Mouse (Mus musculus): ENCODE data around the gene Wdfy2. TPM values are rescaled to one million over a fixed set of nuclear protein-coding genes. Genes with fewer than 3 reads are reported as not detected.

Gene Wdfy2
- polyA plus RNA-seq, 1 experiment from 2014 or later = 7.3 TPM

DNA sequence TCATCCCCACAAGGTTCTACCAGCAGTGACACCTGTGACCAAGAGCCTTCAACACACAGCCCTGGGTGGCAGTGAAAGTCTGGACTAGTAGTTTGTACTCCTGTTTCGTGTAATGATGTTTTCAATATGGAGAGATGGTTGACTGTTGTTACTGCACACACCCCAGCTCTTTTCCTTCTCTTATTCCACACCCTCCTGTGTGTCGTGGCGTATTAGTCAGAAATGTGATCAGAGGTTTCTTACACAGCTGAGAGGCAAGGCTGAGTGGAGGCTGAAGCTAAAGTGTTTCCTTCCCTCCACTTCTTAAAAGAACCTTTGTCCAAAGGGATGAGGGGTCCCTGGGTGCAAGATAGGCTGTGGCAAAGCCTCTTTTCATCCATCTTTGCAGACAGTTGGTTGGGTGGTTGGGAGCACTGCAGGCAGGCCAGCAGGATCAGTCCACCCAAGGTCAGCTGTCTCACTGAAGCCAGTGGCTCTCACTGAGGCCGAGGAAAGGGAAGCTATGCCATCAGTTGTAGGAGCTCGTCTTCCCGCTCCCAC, 77.7 kb downstream of the Wdfy2 start:
- no peaks in the 10 kb centered on the region for H3K27me3 ChIP-seq
- no peaks in the 10 kb centered on the region for H3K9me3 ChIP-seq (replicated peaks)
- H3K36me3 ChIP-seq = no peaks in the 10 kb centered on the region
- H3K9ac ChIP-seq = no peak overlapping the region
- H3K27ac ChIP-seq = no peak overlapping the region
- WGBS = 79% methylated on average over 6 of the region's 6 CpGs
- H3K4me1 ChIP-seq = no peaks in the 10 kb centered on the region
- ATAC-seq (replicated peaks; ENCODE audit: low FRiP score) = no peak
- no peak overlapping the region for H3K4me2 ChIP-seq
- H3K4me3 ChIP-seq (replicated peaks) = no peak overlapping the region

DNA sequence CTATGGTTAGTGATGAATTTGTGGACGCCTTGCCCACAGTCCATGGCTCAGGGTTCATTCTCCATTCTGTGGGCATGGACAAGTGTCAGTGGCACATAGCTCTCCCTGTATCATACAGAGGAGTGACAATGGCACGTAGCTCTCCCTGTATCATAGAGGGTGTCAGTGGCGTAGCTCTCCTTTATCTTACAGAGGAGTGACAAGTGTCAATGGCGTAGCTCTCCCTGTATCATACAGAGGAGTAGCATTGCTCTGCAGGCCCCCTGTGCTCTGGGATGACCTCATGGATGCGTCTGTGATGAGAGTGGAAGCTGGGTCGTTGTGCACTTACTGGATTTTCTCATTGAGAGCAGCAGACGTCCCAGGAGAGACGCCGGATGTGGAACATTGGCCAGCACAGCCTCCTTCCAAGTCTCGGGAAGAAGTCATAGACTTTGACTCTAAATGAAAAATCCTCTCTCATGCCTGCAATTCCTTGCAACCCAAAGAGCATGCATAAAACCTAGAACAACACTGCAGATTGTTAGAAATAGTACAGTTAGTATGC, 79.1 kb downstream of the Wdfy2 start:
- Histone ChIP-seq H3K4me1 (no peaks in the 10 kb centered on the region), H3K27me3 (no peaks in the 10 kb centered on the region), H3K4me2 (no peak overlapping the region), H3K36me3 (no peaks in the 10 kb centered on the region), H3K9me3 (replicated peaks) (no peaks in the 10 kb centered on the region), H3K9ac (no peak overlapping the region), H3K27ac (no peak overlapping the region), H3K4me3 (replicated peaks) (no peak overlapping the region)
- WGBS = 87% methylated on average over 10 of the region's 10 CpGs
- no peak for ATAC-seq (replicated peaks; ENCODE audit: low FRiP score)

DNA sequence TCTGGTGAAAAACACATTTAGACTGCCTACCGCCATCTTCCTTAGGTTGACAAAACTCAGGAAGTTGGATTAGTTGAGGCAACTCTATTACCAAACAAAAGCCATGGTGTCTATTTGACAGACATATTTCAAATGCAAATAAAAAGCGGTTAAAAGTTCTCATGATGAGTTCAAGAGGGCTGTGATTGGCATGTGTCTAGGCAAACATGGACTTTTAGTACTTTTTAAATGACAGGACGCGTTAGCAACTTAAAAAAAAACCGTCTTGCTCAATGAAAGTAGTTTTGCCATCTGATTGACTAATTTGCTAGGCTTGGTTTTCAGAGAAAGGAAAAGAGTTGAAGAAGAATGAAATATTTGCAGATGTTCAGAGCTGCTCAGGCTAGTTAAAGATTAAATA, 83.9 kb downstream of the Wdfy2 start:
- 89% methylated on average over 5 of the region's 5 CpGs for WGBS
- H3K27ac ChIP-seq = no peak overlapping the region
- no peaks in the 10 kb centered on the region for H3K27me3 ChIP-seq
- no peaks in the 10 kb centered on the region for H3K4me1 ChIP-seq
- no peak overlapping the region for H3K4me3 ChIP-seq (replicated peaks)
- H3K9ac ChIP-seq = no peak overlapping the region
- ATAC-seq (replicated peaks; ENCODE audit: low FRiP score) = no peak
- H3K9me3 ChIP-seq (replicated peaks) = no peaks in the 10 kb centered on the region
- no peak overlapping the region for H3K4me2 ChIP-seq
- no peaks in the 10 kb centered on the region for H3K36me3 ChIP-seq

DNA sequence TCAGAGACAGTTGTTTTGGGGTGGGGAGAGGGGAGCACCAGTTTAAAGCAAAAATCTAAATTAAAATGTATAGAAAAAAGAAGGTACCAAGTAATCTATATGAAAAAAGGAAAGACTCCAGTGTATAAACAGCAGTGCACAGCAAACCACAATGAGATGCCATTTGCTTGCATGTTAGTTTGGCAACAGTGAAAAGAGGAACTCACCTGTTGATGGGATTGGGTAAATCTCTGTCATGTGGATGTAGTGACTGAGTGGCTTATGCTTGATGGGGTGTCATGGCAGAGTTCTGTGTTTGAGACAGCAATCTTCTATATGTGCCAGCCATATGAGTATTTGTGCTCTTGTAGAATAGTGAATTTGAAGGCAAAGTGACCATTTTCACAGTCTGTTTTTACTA, 85.2 kb downstream of the Wdfy2 start:
- no peak for ATAC-seq (replicated peaks; ENCODE audit: low FRiP score)
- H3K27me3 ChIP-seq = no peaks in the 10 kb centered on the region
- H3K9me3 ChIP-seq (replicated peaks) = no peaks in the 10 kb centered on the region

DNA sequence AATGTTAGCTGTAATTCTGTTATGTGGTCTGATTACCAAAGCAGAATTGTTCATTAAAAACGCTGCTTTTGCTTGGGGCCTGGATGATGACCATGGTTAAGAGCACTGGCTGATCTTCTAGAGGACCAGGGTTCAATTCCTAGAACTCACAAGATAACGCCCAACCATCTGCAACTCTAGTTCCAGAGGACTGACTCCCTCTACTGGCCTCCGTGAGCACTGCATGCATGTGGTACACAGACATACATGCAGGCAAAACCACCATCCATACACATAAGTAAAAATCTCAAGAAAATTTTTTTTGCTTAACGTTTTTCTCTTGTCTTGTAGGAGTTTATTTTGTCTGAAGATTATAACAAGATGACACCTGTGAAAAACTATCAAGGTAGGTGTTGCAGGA, 87.3 kb downstream of the Wdfy2 start:
- 87% methylated on average over 4 of the region's 4 CpGs for WGBS
- peaks cover 8% of the 10 kb centered on the region for H3K36me3 ChIP-seq
- H3K9me3 ChIP-seq (replicated peaks) = no peaks in the 10 kb centered on the region
- H3K9ac ChIP-seq = no peak overlapping the region
- H3K27ac ChIP-seq = no peak overlapping the region
- no peak overlapping the region for H3K4me2 ChIP-seq
- H3K27me3 ChIP-seq = no peaks in the 10 kb centered on the region
- no peak overlapping the region for H3K4me3 ChIP-seq (replicated peaks)
- no peak for ATAC-seq (replicated peaks; ENCODE audit: low FRiP score)
- no peaks in the 10 kb centered on the region for H3K4me1 ChIP-seq

More for the DNA sequence above, 85.2 kb downstream of the Wdfy2 start:
- H3K9ac ChIP-seq = no peak overlapping the region
- H3K27ac ChIP-seq = no peak overlapping the region
- H3K36me3 ChIP-seq = no peaks in the 10 kb centered on the region
- H3K4me2 ChIP-seq = no peak overlapping the region
- no peaks in the 10 kb centered on the region for H3K4me1 ChIP-seq
- no peak overlapping the region for H3K4me3 ChIP-seq (replicated peaks)

DNA sequence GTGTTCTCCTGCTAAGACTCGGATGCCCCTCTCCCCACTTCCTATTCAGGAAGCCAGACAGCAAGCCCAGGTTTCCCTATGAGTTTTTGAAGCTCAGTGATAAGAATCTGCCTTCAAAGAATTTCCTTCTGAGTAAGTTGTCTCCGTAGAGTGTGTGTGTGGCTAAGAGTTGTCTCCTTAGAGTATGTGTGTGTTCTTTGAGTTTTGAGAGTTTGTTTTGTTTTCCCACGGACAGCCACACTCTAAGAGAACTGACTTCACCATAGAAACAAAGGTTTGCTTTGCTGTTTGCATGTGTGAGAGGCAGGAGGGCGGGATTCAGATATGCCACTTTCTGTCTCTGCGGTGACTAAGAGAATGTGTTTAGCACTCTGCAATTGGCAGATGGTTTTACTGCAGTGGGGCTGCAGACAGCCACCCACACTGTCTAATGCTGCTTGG, 90.6 kb downstream of the Wdfy2 start:
- Histone ChIP-seq H3K27me3 (no peaks in the 10 kb centered on the region), H3K9me3 (replicated peaks) (no peaks in the 10 kb centered on the region), H3K4me2 (no peak overlapping the region), H3K4me3 (replicated peaks) (no peak overlapping the region), H3K36me3 (peaks cover 19% of the 10 kb centered on the region), H3K9ac (no peak overlapping the region), H3K4me1 (no peaks in the 10 kb centered on the region), H3K27ac (no peak overlapping the region)
- 76% methylated on average over 5 of the region's 5 CpGs for WGBS
- ATAC-seq (replicated peaks; ENCODE audit: low FRiP score) = no peak

DNA sequence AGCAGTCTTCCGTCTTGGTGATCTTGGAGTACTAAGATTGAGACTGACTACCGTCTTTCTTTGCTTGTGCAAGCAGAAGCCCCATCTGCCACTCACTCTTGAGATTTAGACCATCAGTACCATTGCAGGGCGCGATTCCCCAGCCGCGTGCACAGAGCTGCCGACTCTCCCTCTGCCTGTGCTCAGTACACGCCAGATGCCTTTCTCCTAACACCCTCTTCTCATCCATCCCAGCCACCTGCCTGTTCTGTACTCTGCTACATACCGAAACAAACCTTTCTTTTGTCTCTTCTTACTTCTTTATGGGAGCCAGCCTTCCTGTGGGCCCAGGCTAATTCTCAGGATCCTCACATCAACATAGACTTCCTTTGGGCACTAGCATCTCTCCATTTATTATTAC, 97.9 kb downstream of the Wdfy2 start:
- Histone ChIP-seq H3K4me1 (no peaks in the 10 kb centered on the region), H3K4me3 (replicated peaks) (no peak overlapping the region), H3K27me3 (no peaks in the 10 kb centered on the region), H3K9ac (no peak overlapping the region), H3K36me3 (peaks cover 30% of the 10 kb centered on the region), H3K9me3 (replicated peaks) (no peaks in the 10 kb centered on the region; the same call in 1 of the 2 replicates), H3K27ac (no peak overlapping the region), H3K4me2 (no peak overlapping the region)
- ATAC-seq (replicated peaks; ENCODE audit: low FRiP score) = no peak
- WGBS = 85% methylated on average over 9 of the region's 9 CpGs

DNA sequence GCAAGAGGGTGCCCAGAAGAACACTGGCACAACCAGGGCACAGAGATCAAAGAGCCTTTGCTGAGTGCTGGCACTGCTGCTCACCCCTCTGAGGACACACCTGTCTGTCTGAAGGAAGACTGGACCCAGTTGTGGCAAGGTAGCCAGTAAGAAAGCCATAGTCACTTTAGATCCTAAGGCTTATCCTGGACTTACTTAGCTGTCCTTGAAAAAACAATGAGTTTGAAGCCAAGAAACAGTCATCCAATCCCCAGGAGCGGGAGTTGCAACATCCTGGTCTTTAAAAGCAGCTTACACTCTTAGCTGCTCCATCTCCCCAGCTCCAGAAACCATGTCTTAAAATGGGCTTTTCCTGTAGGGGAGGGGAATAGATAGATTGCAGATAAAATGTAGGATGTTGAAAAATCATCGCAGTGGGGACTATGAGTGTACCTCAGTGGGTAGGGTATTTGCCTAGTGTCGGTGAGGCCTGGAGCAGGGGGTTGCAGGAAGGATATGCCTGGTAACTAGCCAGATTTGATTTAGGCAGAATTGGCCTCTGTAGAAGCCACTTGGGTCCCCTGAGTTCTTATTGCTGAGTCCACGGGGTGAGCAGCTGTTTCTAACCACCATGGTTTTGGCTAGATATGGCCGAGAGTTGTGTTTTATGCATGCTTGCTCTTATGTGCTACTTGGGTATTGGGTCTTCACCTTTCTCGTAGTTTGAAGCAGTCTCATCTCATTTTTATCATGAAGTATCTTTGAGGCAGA, 99.3 kb downstream of the Wdfy2 start:
- no peak for ATAC-seq (replicated peaks; ENCODE audit: low FRiP score)
- Histone ChIP-seq H3K27me3 (no peaks in the 10 kb centered on the region), H3K4me2 (no peak overlapping the region), H3K4me1 (peaks cover 3% of the 10 kb centered on the region; the same call in 1 of the 2 replicates), H3K36me3 (peaks cover 21% of the 10 kb centered on the region), H3K27ac (no peak overlapping the region), H3K9ac (no peak overlapping the region), H3K9me3 (replicated peaks) (no peaks in the 10 kb centered on the region; the same call in 1 of the 2 replicates), H3K4me3 (replicated peaks) (no peak overlapping the region)
- 87% methylated on average over 6 of the region's 6 CpGs for WGBS

DNA sequence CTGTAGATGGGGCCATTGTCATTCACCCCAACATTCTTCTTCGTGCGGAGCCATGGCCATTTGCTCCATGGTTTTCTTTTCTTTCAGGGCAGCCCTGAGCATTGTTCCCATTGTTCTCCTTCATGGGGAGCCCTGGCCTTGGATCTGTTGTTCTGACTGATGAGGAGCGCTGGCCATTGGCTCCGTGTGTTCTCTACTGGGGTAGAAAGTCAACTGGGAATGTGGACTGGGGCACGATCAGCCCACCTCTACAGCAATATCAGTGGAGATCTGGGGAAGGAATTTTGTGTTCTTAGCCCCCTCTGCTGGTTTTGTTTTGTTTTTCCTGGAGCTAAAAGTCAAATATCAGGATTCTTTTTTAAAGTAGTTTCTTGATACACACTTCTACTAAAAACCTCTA, 100.2 kb downstream of the Wdfy2 start:
- no peak for ATAC-seq (replicated peaks; ENCODE audit: low FRiP score)
- Histone ChIP-seq H3K9me3 (replicated peaks) (no peaks in the 10 kb centered on the region; the same call in 1 of the 2 replicates), H3K4me3 (replicated peaks) (no peak overlapping the region), H3K27ac (no peak overlapping the region), H3K4me2 (no peak overlapping the region), H3K4me1 (peaks cover 3% of the 10 kb centered on the region; the same call in 1 of the 2 replicates), H3K27me3 (no peaks in the 10 kb centered on the region), H3K9ac (no peak overlapping the region), H3K36me3 (peaks cover 23% of the 10 kb centered on the region)
- 80% methylated on average over 5 of the region's 5 CpGs for WGBS

DNA sequence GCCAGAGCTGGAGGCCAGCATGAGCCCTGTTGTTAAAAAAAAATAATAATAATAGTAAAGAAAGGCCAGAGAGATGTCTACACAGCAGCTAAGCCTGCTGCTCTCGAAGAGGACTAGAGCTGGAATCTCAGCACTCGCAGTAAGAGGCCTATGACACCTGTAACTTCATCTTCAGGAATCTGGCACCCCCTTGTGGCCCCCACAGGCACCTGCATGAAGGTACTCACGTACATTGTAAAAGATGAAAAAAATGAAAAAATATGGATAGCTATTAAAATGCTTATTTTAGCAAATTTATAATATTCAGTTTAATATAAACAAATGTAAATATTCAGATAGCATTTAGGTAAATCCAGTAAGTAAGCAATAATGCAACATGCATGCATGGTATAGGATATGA, 102.0 kb downstream of the Wdfy2 start:
- peaks cover 3% of the 10 kb centered on the region; the same call in 1 of the 2 replicates for H3K4me1 ChIP-seq
- no peak for ATAC-seq (replicated peaks; ENCODE audit: low FRiP score)
- H3K9me3 ChIP-seq (replicated peaks) = no peaks in the 10 kb centered on the region; the same call in 1 of the 2 replicates
- 98% methylated on average over 3 of the region's 3 CpGs for WGBS
- H3K9ac ChIP-seq = no peak overlapping the region
- H3K4me3 ChIP-seq (replicated peaks) = no peak overlapping the region
- no peak overlapping the region for H3K4me2 ChIP-seq
- no peaks in the 10 kb centered on the region for H3K27me3 ChIP-seq
- H3K36me3 ChIP-seq = peaks cover 32% of the 10 kb centered on the region
- H3K27ac ChIP-seq = no peak overlapping the region

DNA sequence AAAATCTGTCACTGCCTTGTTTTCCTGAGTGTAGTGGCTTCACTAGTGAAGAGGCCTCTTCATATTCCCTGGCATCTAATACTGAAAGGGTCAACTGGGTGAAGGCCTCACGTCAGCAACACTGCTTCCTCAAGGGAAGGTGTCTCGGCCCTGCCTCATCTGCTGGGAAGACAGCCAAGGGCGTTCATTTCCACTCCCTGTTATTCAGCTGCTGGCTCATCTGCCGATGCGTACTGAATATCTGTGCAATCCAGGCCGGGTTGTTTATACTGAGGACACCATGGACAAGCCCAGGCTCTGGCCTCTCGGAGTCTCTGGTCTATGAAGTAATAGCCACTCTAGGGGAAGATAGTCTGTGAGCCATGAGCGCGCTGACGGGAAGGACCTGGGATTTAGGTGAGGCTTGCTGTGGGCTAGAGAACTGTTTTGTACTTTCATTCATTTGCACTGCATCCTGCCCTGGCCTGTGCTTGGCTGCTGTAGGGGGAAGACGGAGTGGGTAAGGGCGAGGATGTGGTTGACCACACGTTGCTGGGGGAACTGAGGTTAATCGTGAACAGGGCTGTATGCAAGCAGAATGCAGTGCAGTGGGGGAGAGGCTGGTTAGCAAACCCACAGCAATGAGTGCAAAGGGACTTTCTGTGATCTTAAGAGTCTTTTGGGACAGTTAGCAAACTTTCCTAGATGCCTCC, 103.1 kb downstream of the Wdfy2 start:
- no peaks in the 10 kb centered on the region; the same call in 1 of the 2 replicates for H3K9me3 ChIP-seq (replicated peaks)
- 83% methylated on average over 14 of the region's 14 CpGs for WGBS

DNA sequence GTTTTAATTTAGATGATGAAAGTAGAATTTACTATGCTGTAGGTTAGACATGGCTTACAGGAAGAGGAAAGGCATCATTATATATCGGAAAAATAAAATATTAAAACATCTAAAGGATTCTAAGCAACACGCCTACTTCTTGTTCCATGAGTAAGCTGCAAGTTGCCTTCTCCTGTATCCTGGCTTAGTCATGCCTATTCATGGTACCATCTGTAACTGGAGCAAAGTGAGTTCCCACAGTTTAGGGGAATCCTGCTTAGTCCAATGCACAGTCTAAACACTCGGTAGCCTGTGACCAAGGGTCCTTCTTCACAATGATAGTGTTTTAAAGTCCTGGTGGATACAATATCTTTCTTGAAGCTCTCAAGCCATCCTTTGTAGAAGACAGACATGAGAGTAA, 109.3 kb downstream of the Wdfy2 start:
- no peaks in the 10 kb centered on the region for H3K4me1 ChIP-seq
- H3K9ac ChIP-seq = no peak overlapping the region
- H3K27me3 ChIP-seq = no peaks in the 10 kb centered on the region
- peaks cover 41% of the 10 kb centered on the region for H3K36me3 ChIP-seq
- no peak overlapping the region for H3K27ac ChIP-seq
- 90% methylated on average over 3 of the region's 3 CpGs for WGBS
- ATAC-seq (replicated peaks; ENCODE audit: low FRiP score) = no peak
- H3K4me2 ChIP-seq = no peak overlapping the region
- H3K9me3 ChIP-seq (replicated peaks) = no peaks in the 10 kb centered on the region
- H3K4me3 ChIP-seq (replicated peaks) = no peak overlapping the region

More for the DNA sequence above, 103.1 kb downstream of the Wdfy2 start:
- peaks cover 37% of the 10 kb centered on the region for H3K36me3 ChIP-seq
- no peak overlapping the region for H3K27ac ChIP-seq
- no peak overlapping the region for H3K4me2 ChIP-seq
- no peaks in the 10 kb centered on the region for H3K27me3 ChIP-seq
- no peak overlapping the region for H3K9ac ChIP-seq
- H3K4me3 ChIP-seq (replicated peaks) = no peak overlapping the region
- peaks cover 3% of the 10 kb centered on the region; the same call in 1 of the 2 replicates for H3K4me1 ChIP-seq
- ATAC-seq (replicated peaks; ENCODE audit: low FRiP score) = no peak
